Mouse (Mus musculus) liver, embryonic 16.5 days (tissue): Measurements from ENCODE around the gene Gm28729. TPM values are rescaled to one million over a fixed set of nuclear protein-coding genes. Genes with fewer than 3 reads are reported as not detected.
"Not testable (repeated sequence)": the region's sequence is repeated elsewhere in the genome, so short reads cannot be mapped to it uniquely, and the experiment has no call there.

Source experiments
- ATAC-seq: fragments of 200-750 bp; cut with Nextera tagmentation; 2 replicates; pipeline ENCODE4 v1.8.0; 2017; ENCODE audit warnings: low read depth, mild to moderate bottlenecking, moderate number of reproducible peaks, moderate library complexity
- H3K27ac ChIP-seq: fragments of 300-500 bp; sonication (generic); 2 replicates; pipeline ENCODE4 v1.5.1; 2014; ENCODE audit warnings: mild to moderate bottlenecking, low read length
- H3K27me3 ChIP-seq: fragments of 300-500 bp; sonication (generic); 2 replicates; pipeline ENCODE4 v1.6.1; 2014; ENCODE audit warnings: low read depth, low read length, mixed read lengths; ENCODE audit not compliant: control insufficient read depth, insufficient read depth
- H3K36me3 ChIP-seq: fragments of 300-500 bp; sonication (generic); 2 replicates; pipeline ENCODE4 v1.6.1; 2014; ENCODE audit warnings: mild to moderate bottlenecking; ENCODE audit not compliant: control insufficient read depth, insufficient read depth
- H3K4me1 ChIP-seq: fragments of 300-500 bp; sonication (generic); 2 replicates; pipeline ENCODE4 v1.6.1; 2014; ENCODE audit warnings: low read depth, low read length, mixed read lengths; ENCODE audit not compliant: control insufficient read depth
- H3K4me2 ChIP-seq: fragments of 300-500 bp; sonication (generic); 2 replicates; pipeline ENCODE4 v1.6.1; 2014; ENCODE audit warnings: low read depth, low read length, mixed read lengths
- H3K4me3 ChIP-seq: fragments of 300-500 bp; sonication (generic); 2 replicates; pipeline ENCODE4 v1.5.1; 2014; ENCODE audit warnings: low read depth, mild to moderate bottlenecking, low read length
- H3K9ac ChIP-seq: fragments of 300-500 bp; sonication (generic); 2 replicates; pipeline ENCODE4 v1.6.1; 2014; ENCODE audit warnings: low read depth, low read length
- H3K9me3 ChIP-seq: fragments of 300-500 bp; sonication (generic); replicated peaks from 2 replicates; pipeline ENCODE4 v1.6.1; 2016; ENCODE audit warnings: low read length; ENCODE audit not compliant: control insufficient read depth
- WGBS: fragments of 180-500 bp; shearing (Covaris S2); extraction: QIAGEN DNeasy Blood & Tissue Kit; methylation state at CpG from one replicate; pipeline ENCODE4 v1.1.7; 2014; ENCODE audit not compliant: insufficient replicate concordance; 5-methylcytosine and 5-hydroxymethylcytosine counted together
- polyA plus RNA-seq: library from polyadenylated mRNA; unstranded; fragments of >200 nt; fragmentation: Nextera tagmentation; extraction: Ambion mirVana; gene quantifications from 2 replicates; pipeline ENCODE4 v1.2.1, GENCODE M21; 2015

Gm28729 gene
- polyA plus RNA-seq, 1 experiment from 2014 or later, result not detected

DNA sequence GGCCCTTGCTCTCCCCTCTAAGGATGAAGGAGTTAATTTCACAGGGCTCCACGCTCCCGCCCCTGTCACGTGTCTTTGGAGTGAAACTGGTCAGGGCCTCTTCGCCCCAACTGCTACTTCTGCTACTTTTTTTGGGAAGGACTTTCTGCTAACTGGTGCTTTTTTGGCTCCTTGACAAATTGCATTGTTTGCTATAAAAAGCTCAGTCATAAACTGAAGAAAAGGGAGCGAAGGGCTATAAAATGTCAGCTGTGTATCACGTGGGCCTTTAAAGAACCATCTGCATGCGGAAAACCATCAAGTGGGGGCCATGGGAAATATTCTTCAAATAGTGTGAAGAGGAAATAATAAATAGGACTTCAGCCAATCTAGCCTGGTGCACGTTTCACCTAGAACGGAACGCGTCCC, 5.6 kb upstream of the Gm28729 start:
- Histone ChIP-seq H3K27me3 (no peaks in the 10 kb centered on the region), H3K4me1 (no peaks in the 10 kb centered on the region), H3K36me3 (no peaks in the 10 kb centered on the region), H3K9ac (no peak overlapping the region), H3K4me2 (no peak overlapping the region), H3K9me3 (no peaks in the 10 kb centered on the region), H3K4me3 (no peak overlapping the region), H3K27ac (no peak overlapping the region)
- ATAC-seq, result peak; percentile 32; the same call in 1 of the 2 replicates
- WGBS, result 63% methylated on average over 11 of the region's 11 CpGs

DNA sequence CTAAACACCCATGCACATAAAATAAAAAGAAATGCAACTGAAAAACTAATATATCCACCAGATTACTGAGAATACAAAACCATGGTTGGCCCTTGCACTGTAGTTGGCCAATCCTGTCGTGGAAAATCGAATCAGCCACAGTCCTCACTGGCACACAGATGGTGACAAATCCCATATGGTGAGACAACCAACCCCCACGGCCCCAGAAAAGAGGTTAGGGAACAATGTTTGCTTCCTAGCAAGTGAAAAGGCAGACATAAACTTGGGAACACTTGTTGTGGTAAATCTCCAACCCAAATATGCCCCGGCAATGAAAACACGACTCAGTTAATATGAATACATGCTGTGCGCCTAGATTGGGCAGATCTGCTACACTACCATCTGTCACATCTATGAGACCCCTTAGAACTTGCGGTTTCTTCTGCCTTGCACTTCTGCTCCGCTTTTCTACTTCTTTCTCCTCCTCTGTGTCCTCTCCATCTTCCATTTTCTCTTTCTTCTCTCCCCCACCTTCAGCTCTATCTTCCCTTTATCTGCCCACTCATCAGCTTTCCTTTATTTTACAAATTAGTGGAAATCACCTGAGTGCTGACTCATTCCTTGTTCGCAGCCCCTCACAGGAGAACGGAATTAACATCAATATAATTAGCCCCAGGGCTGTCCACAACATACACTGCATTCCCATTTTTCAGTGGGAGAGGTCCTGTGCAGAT, 5.1 kb upstream of the Gm28729 start:
- H3K36me3 ChIP-seq, result no peaks in the 10 kb centered on the region
- no peak overlapping the region for H3K4me2 ChIP-seq
- WGBS, result 67% methylated on average over 10 of the region's 10 CpGs
- no peaks in the 10 kb centered on the region for H3K27me3 ChIP-seq
- no peak for ATAC-seq
- H3K9ac ChIP-seq, result no peak overlapping the region
- H3K27ac ChIP-seq, result no peak overlapping the region
- H3K4me1 ChIP-seq, result no peaks in the 10 kb centered on the region
- H3K9me3 ChIP-seq, result no peaks in the 10 kb centered on the region
- H3K4me3 ChIP-seq, result no peak overlapping the region

DNA sequence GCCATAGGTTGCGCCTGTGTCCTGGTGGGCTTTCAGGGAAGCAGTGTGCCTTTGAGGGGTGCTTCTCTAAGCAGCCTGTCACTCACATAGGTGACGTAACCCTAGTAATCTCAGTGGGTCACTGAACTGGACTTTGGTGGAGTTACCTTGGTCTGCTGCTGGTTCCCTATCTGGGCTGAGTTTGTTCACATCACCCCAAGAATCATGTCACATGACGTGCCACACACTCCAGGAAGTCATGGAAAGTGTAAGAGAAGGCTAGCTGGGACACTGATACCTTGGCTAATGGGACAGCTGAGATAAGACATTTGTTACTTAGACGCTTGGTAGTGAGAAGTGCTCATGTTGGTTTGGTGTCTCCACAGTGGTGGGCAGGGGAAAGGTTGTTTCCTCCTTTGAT, 947 bp upstream of the Gm28729 start:
- Histone ChIP-seq H3K4me3 (no peak overlapping the region), H3K27me3 (no peaks in the 10 kb centered on the region), H3K27ac (no peak overlapping the region), H3K4me2 (no peak overlapping the region), H3K36me3 (no peaks in the 10 kb centered on the region), H3K4me1 (no peaks in the 10 kb centered on the region), H3K9ac (no peak overlapping the region), H3K9me3 (no peaks in the 10 kb centered on the region)
- no peak for ATAC-seq
- 37% methylated on average over 4 of the region's 4 CpGs for WGBS

DNA sequence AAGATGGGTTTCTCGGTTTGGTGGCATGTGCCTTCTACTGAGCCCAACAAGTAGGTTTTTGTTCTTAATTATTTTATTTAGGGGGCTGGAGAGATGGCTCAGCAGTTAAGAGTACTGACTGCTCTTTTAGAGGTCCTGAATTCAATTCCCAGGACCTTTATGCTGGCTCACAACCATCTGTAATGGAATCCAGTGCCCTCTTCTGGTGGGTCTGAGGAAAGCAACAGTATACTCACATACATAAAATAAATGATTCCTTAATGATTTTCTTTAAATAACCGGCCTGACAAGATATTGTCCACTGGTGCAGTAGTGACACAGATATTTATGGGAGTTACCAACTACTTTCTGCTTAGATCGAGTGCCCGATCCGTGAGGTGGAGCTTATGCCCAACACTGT, 1.9 kb downstream of the Gm28729 start:
- no peaks in the 10 kb centered on the region for H3K9me3 ChIP-seq
- no peak overlapping the region for H3K27ac ChIP-seq
- 70% methylated on average over 5 of the region's 5 CpGs for WGBS
- no peak overlapping the region for H3K9ac ChIP-seq
- H3K4me1 ChIP-seq, result no peaks in the 10 kb centered on the region
- no peaks in the 10 kb centered on the region for H3K27me3 ChIP-seq
- no peak overlapping the region for H3K4me3 ChIP-seq
- no peaks in the 10 kb centered on the region for H3K36me3 ChIP-seq
- ATAC-seq, result no peak
- no peak overlapping the region for H3K4me2 ChIP-seq

DNA sequence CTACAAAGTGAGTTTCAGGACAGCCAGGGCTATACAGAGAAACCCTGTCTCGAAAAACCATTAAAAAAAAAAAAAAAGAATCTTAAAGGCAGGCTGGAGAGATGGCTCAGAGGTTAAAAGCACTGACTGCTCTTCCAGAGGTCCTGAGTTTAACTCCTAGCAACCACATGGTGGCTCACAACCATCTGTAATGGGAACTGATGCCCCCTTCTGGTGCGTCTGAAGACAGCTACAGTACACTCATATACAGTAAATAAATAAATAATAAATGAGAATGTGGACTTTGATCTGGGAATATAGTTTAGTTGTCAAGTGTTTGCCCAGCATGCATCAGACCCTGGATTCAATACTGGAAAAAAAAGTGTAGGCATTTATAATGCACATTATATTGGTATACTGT, 3.5 kb downstream of the Gm28729 start:
- H3K27ac ChIP-seq, H3K4me1 ChIP-seq, H3K4me3 ChIP-seq, H3K9me3 ChIP-seq, ATAC-seq, H3K4me2 ChIP-seq, H3K9ac ChIP-seq, H3K36me3 ChIP-seq, H3K27me3 ChIP-seq: not testable (repeated sequence)
- 77% methylated on average over 2 of the region's 2 CpGs for WGBS

DNA sequence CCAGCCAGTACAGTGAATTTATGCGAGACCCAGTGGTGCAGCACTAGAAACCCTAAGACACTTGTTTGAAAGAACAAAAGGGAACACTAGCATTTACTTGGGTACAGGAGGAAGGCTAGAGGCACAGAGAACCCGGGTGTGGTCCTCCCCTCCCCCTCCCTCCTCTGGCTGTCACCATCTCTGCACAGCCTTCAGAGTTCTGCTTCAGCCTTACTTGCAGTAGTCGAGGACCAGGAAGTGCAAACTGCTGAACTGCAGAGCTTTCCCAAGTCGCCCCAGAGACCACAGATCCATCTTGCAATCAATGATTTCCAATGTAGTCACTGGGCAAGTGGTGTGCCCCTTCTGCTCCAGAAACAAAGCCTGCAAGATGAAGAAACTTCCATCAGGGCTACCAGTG, 7.6 kb downstream of the Gm28729 start:
- 17% methylated on average over 4 of the region's 4 CpGs for WGBS
- Histone ChIP-seq H3K27ac (no peak overlapping the region), H3K27me3 (no peaks in the 10 kb centered on the region), H3K4me2 (no peak overlapping the region), H3K9ac (no peak overlapping the region), H3K4me3 (no peak overlapping the region), H3K4me1 (peaks cover 11% of the 10 kb centered on the region), H3K9me3 (no peaks in the 10 kb centered on the region), H3K36me3 (no peaks in the 10 kb centered on the region)
- ATAC-seq, result peak; percentile 47; the same call in 1 of the 2 replicates

DNA sequence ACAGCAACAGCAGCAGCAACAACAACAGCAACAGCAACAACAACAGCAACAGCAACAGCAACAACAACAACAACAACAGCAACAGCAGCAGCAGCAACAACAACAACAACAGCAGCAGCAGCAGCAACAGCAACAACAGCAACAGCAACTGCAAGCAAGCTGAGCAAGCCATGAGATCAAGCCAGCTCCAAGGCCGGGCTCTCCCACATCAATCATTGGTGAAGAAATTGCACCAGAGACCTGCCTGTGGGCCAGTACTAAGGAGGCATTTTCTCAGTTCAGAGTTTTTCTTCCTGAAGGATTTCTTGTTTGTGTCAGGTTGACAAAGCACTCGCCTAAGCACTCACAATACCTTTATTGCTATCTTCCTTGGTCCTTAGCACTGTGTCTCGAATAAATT, 8.3 kb downstream of the Gm28729 start:
- H3K36me3 ChIP-seq, result no peaks in the 10 kb centered on the region
- WGBS, result 62% methylated on average over 3 of the region's 3 CpGs
- no peak overlapping the region for H3K9ac ChIP-seq
- H3K9me3 ChIP-seq, result no peaks in the 10 kb centered on the region
- H3K4me3 ChIP-seq, result no peak overlapping the region
- peaks cover 11% of the 10 kb centered on the region for H3K4me1 ChIP-seq
- H3K27ac ChIP-seq, result no peak overlapping the region
- H3K4me2 ChIP-seq, result no peak overlapping the region
- H3K27me3 ChIP-seq, result no peaks in the 10 kb centered on the region
- ATAC-seq, result no peak

DNA sequence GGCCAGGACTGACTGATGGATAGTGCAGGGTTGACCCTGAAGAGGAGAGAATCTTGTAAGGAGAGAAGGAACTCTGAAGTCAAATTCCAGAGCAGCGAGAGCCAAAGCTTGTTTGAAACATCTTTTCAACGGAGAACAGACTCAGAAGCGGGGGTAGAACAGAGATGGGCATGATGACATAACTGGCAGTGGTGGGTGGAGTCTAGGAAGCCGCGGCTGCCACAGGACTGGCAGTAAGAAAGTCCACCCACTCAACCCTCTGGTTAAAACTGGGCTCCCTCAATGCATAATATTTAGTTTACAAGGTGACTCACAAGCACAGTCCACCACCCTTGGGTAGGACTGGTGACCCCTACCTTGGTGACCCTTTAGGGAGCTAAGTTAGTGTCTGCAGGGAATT, 9.3 kb downstream of the Gm28729 start:
- H3K36me3 ChIP-seq, result no peaks in the 10 kb centered on the region
- H3K27ac ChIP-seq, result no peak overlapping the region
- H3K9me3 ChIP-seq, result no peaks in the 10 kb centered on the region
- peaks cover 11% of the 10 kb centered on the region for H3K4me1 ChIP-seq
- WGBS, result 60% methylated on average over 5 of the region's 5 CpGs
- no peak overlapping the region for H3K4me3 ChIP-seq
- H3K9ac ChIP-seq, result no peak overlapping the region
- no peak for ATAC-seq
- no peaks in the 10 kb centered on the region for H3K27me3 ChIP-seq
- no peak overlapping the region for H3K4me2 ChIP-seq

DNA sequence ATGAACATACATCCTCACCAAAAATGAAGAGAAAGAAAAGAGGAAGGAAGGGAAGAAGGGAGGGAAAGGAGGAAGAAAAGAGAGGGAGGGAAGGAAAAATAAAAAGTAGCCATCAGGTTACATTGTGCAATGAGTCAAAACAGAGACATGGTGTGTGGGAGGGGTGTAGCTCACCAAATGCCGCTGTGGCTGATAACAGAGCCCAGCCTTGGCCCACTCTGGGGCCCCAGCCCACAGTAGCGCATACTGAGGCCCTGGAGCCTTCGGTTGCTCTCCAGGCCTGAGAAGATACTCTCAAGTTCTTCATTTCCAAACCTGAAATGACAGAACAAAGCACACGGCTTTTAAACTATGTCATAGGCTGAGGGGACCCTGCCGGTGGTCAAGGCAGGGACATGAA, 10.8 kb downstream of the Gm28729 start:
- peak; percentile 70 for ATAC-seq
- Histone ChIP-seq H3K27me3 (no peaks in the 10 kb centered on the region), H3K9me3 (no peaks in the 10 kb centered on the region), H3K4me2 (peak overlapping the region; percentile 28; the same call in 1 of the 2 replicates), H3K9ac (no peak overlapping the region), H3K4me1 (peaks cover 11% of the 10 kb centered on the region), H3K36me3 (no peaks in the 10 kb centered on the region), H3K27ac (no peak overlapping the region), H3K4me3 (no peak overlapping the region)
- 19% methylated on average over 5 of the region's 5 CpGs for WGBS
